Mouse (Mus musculus): ENCODE results near the gene Dgat2. TPM values are rescaled to one million over a fixed set of nuclear protein-coding genes. Genes with fewer than 3 reads are reported as not detected.

The Dgat2 gene
- polyA plus RNA-seq, 1 experiment from 2014 or later, result 21.4 TPM

Other genes with a start within 250 kb of the Dgat2 start
- gene Uvrag, start 41.6 kb downstream of the Dgat2 start, polyA plus RNA-seq (2015; fragmentation: Nextera tagmentation; extraction: Ambion mirVana), result 16.8 and 18.2 TPM in 2 replicates
- 1.3 and 1.9 TPM in 2 replicates for gene Mogat2, start 55.9 kb upstream of the Dgat2 start, polyA plus RNA-seq (2015; fragmentation: Nextera tagmentation; extraction: Ambion mirVana)
- gene Map6, start 84.7 kb upstream of the Dgat2 start, polyA plus RNA-seq (2015; fragmentation: Nextera tagmentation; extraction: Ambion mirVana), result 153 and 155 TPM in 2 replicates
- gene Serpinh1, start 170.5 kb upstream of the Dgat2 start, polyA plus RNA-seq (2015; fragmentation: Nextera tagmentation; extraction: Ambion mirVana), result 235 and 259 TPM in 2 replicates
- 51.8 and 53.3 TPM in 2 replicates for gene Gdpd5, start 198.7 kb upstream of the Dgat2 start, polyA plus RNA-seq (2015; fragmentation: Nextera tagmentation; extraction: Ambion mirVana)

Measured in midbrain, embryonic 15.5 days (tissue).